Mouse (Mus musculus): ENCODE measurements around the gene Hbb-y.

DNA sequence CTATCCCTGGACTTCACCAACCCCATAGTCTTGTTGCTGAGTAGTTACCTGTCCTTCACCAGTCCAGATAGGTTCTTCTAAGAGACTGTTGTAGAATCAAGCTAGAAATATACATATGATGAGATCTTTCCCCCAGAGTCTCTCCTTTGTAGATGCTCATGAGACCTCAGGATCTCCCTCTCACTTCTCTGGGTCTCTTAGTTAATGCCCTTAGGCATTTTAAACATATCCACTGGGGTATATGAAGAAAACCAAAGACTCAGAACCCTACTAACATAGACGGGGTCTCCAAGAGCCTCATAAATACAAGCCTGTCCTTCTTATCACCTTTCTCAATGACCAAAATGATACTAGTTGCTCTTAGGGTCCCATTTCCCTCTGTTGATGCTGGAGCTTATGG, 41.4 kb upstream of the Hbb-y start, which contains the start of gene Olfr64:
- TF ChIP-seq POLR2A (IDR thresholded peaks at IDR 0.05; ENCODE audit: insufficient read depth, low read depth, low read length) (no peak), CTCF (IDR thresholded peaks at IDR 0.05; ENCODE audit: insufficient read depth, low read depth, low read length) (no peak)

All from olfactory bulb, adult 2 months (tissue).